Mouse (Mus musculus) limb, embryonic 14.5 days (tissue): Measurements from ENCODE around the gene Zfp775. TPM values are rescaled to one million over a fixed set of nuclear protein-coding genes. Genes with fewer than 3 reads are reported as not detected.
A peak's percentile ranks its signal among the peaks of the same experiment; 100 is the strongest.

Source experiments
- ATAC-seq: fragments of 200-750 bp; cut with Nextera tagmentation; 2 replicates; pipeline ENCODE4 v1.8.0; 2017; ENCODE audit warnings: low read depth, moderate number of reproducible peaks, moderate TSS enrichment; ENCODE audit not compliant: low FRiP score
- DNase-seq: peaks from one replicate; pipeline ENCODE4 v3.0.0-alpha.2; 2015; ENCODE audit warnings: low spot score
- H3K27ac ChIP-seq: fragments of 300-500 bp; sonication (generic); replicated peaks from 2 replicates; pipeline ENCODE4 v1.5.1; 2014; ENCODE audit warnings: low read depth, mild to moderate bottlenecking, low read length, moderate library complexity, mixed read lengths
- H3K27me3 ChIP-seq: fragments of 300-500 bp; sonication (generic); 2 replicates; pipeline ENCODE4 v1.6.1; 2014; ENCODE audit warnings: low read length, mixed read lengths; ENCODE audit not compliant: control insufficient read depth, insufficient read depth
- H3K36me3 ChIP-seq: fragments of 300-500 bp; sonication (generic); 2 replicates; pipeline ENCODE4 v1.6.1; 2014; ENCODE audit warnings: mild to moderate bottlenecking, low read length, moderate library complexity, mixed read lengths; ENCODE audit not compliant: control insufficient read depth, insufficient read depth
- H3K4me1 ChIP-seq: fragments of 300-500 bp; sonication (generic); 2 replicates; pipeline ENCODE4 v1.6.1; 2014; ENCODE audit warnings: antibody characterized with exemption, low read length, mixed read lengths; ENCODE audit not compliant: control insufficient read depth, insufficient read depth
- H3K4me2 ChIP-seq: fragments of 300-500 bp; sonication (generic); replicated peaks from 2 replicates; pipeline ENCODE4 v1.6.1; 2014; ENCODE audit warnings: low read depth, mild to moderate bottlenecking, low read length, moderate library complexity; ENCODE audit not compliant: severe bottlenecking
- H3K4me3 ChIP-seq: fragments of 300-500 bp; sonication (generic); replicated peaks from 2 replicates; pipeline ENCODE4 v1.5.1; 2014; ENCODE audit warnings: low read length
- H3K9ac ChIP-seq: fragments of 300-500 bp; sonication (generic); 2 replicates; pipeline ENCODE4 v1.6.1; 2014; ENCODE audit warnings: mild to moderate bottlenecking, low read depth, low read length, moderate library complexity; ENCODE audit not compliant: severe bottlenecking
- H3K9me3 ChIP-seq: fragments of 300-500 bp; sonication (generic); 2 replicates; pipeline ENCODE4 v1.6.1; 2016; ENCODE audit warnings: low read length; ENCODE audit not compliant: control insufficient read depth
- POLR2A ChIP-seq: fragments of 200-500 bp; IDR thresholded peaks from 2 replicates; pipeline ENCODE4 v1.8.0; 2012; ENCODE audit warnings: inconsistent platforms, mild to moderate bottlenecking, moderate library complexity, borderline replicate concordance; ENCODE audit not compliant: insufficient read depth, insufficient read length; ENCODE audit errors: extremely low read depth
- WGBS: fragments of 180-500 bp; shearing (Covaris S2); extraction: QIAGEN DNeasy Blood & Tissue Kit; methylation state at CpG from one replicate; pipeline ENCODE4 v1.1.7; 2014; 5-methylcytosine and 5-hydroxymethylcytosine counted together
- polyA plus RNA-seq, 2 experiments: library from polyadenylated mRNA; depleted of rRNA in 1 of 2; stranded (reverse) in 1 of 2; unstranded in 1 of 2; fragments of >200 nt; fragmentation: Nextera tagmentation in 1 of 2; extraction: Ambion mirVana in 1 of 2; gene quantifications; 2 replicates each; pipeline versions ENCODE4 v1.2.1 to v1.2.3; 2012 to 2014

Zfp775 gene
- polyA plus RNA-seq, 2 experiments, result 4.8 to 5.9 TPM

DNA sequence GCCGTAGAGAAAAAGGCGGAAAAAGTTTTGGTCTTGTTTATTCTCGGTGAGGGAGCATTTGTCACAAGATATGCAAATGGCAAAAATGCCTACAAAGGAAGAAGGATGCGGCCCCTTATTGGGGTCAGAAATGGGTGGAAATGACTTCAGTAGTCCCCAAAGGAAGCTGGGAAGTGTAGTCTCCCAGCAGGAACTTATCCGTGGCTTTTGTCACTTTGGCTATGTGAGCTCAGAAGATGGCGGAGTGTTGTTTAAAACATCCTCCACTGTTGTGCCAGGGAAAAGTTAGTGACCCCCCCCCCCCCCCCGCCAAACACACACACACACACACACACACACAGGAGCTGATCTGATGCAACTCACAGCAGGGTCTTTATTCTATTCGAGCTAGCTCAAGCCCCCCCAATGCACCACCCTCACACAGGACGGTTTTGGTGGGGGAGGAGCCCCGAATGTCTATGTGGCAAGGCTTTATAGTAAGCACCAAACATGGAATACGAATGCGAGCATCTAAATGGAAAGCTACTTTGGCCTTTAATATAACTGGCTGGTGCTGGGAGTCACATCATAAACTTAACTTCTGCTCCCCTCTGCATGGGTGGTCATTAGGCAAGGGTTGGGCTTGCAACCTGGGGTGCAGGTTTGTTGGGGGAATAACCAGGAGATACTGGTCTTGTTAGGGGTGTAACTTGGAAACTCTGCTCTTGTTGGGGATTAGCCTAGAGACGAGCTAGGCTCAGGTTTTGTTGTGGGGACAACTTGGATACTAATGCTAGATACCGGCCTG lies 46.6 kb upstream of the Zfp775 start:
- Histone ChIP-seq H3K27ac (peak overlapping the region; percentile 97), H3K9ac (peak overlapping the region; percentile 77), H3K4me3 (peak overlapping the region; percentile 58), H3K4me1 (peaks cover 8% of the 10 kb centered on the region; the same call in 1 of the 2 replicates), H3K36me3 (no peaks in the 10 kb centered on the region), H3K27me3 (no peaks in the 10 kb centered on the region), H3K4me2 (peak overlapping the region; percentile 84), H3K9me3 (no peaks in the 10 kb centered on the region)
- ATAC-seq (peak; percentile 81), DNase-seq (peak; percentile 86)
- WGBS, result 28% methylated on average over 13 of the region's 14 CpGs
- no peak for TF ChIP-seq POLR2A

DNA sequence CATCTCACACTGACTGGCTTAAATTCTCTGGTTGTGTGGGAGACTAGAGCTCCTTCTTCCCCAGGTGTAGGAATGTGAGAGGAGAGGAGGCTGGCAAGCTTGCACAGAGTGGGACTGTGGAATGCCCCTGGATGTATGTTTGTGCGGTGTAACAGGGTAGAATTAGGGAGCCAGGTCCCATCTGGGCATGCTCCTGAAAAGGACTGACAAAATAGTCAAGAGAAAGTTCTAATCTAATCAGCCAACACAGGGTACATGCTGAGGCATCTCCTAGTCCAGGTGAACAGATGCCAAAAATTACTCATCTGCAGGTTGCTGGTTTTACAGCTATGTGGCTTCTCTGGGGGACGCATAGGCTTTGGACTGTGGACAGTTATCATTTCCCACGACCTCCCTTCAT lies 45.9 kb upstream of the Zfp775 start:
- ATAC-seq (no peak), DNase-seq (no peak)
- Histone ChIP-seq H3K4me1 (peaks cover 8% of the 10 kb centered on the region; the same call in 1 of the 2 replicates), H3K27ac (peak overlapping the region; percentile 97; the same call in 1 of the 2 replicates), H3K9me3 (no peaks in the 10 kb centered on the region), H3K9ac (no peak overlapping the region), H3K27me3 (no peaks in the 10 kb centered on the region), H3K36me3 (no peaks in the 10 kb centered on the region), H3K4me3 (no peak overlapping the region), H3K4me2 (0 out of 2 replicates have a peak overlapping the region, but pooled peaks have one; percentile 84)
- 92% methylated on average over 3 of the region's 3 CpGs for WGBS
- no peak for TF ChIP-seq POLR2A

DNA sequence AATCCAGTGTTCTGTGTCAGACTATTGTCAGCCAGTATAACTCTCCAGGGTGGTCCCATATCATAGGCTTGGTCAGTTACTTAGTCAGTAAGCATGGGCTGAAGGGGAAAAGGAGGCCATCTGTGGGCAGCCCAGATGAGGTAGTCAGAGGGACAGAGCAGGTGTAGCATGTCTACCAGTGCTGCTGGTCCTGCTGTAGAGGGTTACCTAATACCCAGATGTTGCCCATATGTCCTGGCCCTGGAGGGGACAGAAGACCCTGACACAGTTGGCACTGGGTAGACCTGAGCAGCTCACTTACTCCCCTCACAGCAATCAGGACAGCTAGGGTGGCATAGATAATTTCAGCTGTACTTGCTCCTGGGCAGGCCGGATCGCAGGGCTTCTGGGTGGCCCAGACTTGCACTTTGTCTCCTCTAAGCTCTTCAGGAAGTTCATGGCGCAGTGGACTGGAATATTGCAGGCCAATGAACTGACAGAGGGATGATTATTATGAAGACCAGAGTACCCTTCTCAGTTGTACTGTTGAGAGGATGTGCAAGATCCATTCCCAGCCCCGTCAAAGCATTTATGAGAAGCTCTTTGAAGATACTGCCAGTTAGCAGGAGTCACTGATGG lies 36.1 kb upstream of the Zfp775 start:
- Histone ChIP-seq H3K4me1 (peaks cover 19% of the 10 kb centered on the region), H3K27me3 (no peaks in the 10 kb centered on the region), H3K27ac (0 out of 2 replicates have a peak overlapping the region, but pooled peaks have one; percentile 14), H3K9me3 (no peaks in the 10 kb centered on the region), H3K36me3 (peaks cover 12% of the 10 kb centered on the region; the same call in 1 of the 2 replicates), H3K4me3 (no peak overlapping the region), H3K9ac (no peak overlapping the region), H3K4me2 (no peak overlapping the region)
- WGBS, result 75% methylated on average over 4 of the region's 4 CpGs
- peak; percentile 24; the same call in 1 of the 2 replicates for ATAC-seq
- no peak for TF ChIP-seq POLR2A
- no peak for DNase-seq

DNA sequence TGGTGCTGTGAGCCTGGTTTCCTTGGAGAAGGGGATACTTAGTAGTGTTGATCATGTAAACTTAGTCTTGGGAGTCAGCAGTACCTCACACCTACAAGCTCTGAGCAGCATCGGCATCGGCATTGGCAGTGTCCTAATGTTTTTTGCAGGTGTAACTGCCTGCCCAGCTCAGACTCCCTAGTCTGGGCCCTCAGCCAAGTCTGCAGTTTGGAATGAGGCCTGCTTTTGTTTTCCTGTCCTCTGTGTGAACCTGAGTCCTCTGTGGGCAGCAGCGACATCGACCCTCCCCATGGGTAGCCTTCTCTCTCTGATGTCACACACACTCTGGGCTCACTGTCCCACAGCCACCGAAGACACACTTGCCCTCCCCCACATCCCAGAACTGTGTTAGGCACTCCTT lies 35.6 kb upstream of the Zfp775 start:
- DNase-seq, result peak; percentile 63
- WGBS, result 23% methylated on average over 5 of the region's 5 CpGs
- Histone ChIP-seq H3K4me2 (no peak overlapping the region), H3K27ac (peak overlapping the region; percentile 14; the same call in 1 of the 2 replicates), H3K4me1 (peaks cover 19% of the 10 kb centered on the region), H3K27me3 (no peaks in the 10 kb centered on the region), H3K9ac (no peak overlapping the region), H3K9me3 (no peaks in the 10 kb centered on the region), H3K36me3 (peaks cover 12% of the 10 kb centered on the region; the same call in 1 of the 2 replicates), H3K4me3 (no peak overlapping the region)
- TF ChIP-seq POLR2A, result no peak
- ATAC-seq, result peak; percentile 72
